Mouse (Mus musculus) ES-Bruce4 (cell line): ENCODE measurements around the gene Fam102a. TPM values are rescaled to one million over a fixed set of nuclear protein-coding genes. Genes with fewer than 3 reads are reported as not detected.
"Not testable (repeated sequence)": the region's sequence is repeated elsewhere in the genome, so short reads cannot be mapped to it uniquely, and the experiment has no call there.

Source experiments
- H3K27ac ChIP-seq: 2 replicates; pipeline ENCODE4 v1.5.1; 2012; ENCODE audit warnings: low read length, inconsistent platforms; ENCODE audit not compliant: insufficient read depth
- H3K27me3 ChIP-seq: 2 replicates; pipeline ENCODE4 v1.6.1; 2012; ENCODE audit warnings: mild to moderate bottlenecking, low read length, inconsistent platforms; ENCODE audit not compliant: control insufficient read depth, poor library complexity, insufficient read depth, severe bottlenecking
- H3K36me3 ChIP-seq: 2 replicates; pipeline ENCODE4 v1.6.1; 2012; ENCODE audit warnings: inconsistent platforms, mild to moderate bottlenecking, low read length, moderate library complexity; ENCODE audit not compliant: control insufficient read depth, poor library complexity, insufficient read depth, severe bottlenecking
- H3K4me1 ChIP-seq: one replicate; pipeline ENCODE4 v1.8.1; 2011; ENCODE audit warnings: low read length; ENCODE audit not compliant: control insufficient read depth, insufficient read depth
- H3K4me3 ChIP-seq: 2 replicates; pipeline ENCODE4 v1.5.1; 2011; ENCODE audit warnings: low read depth, mild to moderate bottlenecking, low read length
- H3K9ac ChIP-seq: 2 replicates; pipeline ENCODE4 v1.6.1; 2012; ENCODE audit warnings: low read depth, mild to moderate bottlenecking, inconsistent platforms; ENCODE audit not compliant: poor library complexity, severe bottlenecking
- H3K9me3 ChIP-seq: replicated peaks from 2 replicates; pipeline ENCODE4 v1.6.1; 2012; ENCODE audit warnings: mild to moderate bottlenecking, low read length, inconsistent platforms; ENCODE audit not compliant: control insufficient read depth, poor library complexity, insufficient read depth, severe bottlenecking
- CTCF ChIP-seq: IDR thresholded peaks from one replicate; pipeline ENCODE4 v1.8.1; 2011; ENCODE audit warnings: low read depth, low read length
- EP300 ChIP-seq: IDR thresholded peaks from 2 replicates; pipeline ENCODE4 v1.6.1; 2011; ENCODE audit warnings: low read depth, low read length; ENCODE audit not compliant: insufficient read depth
- POLR2A ChIP-seq: IDR thresholded peaks from one replicate; pipeline ENCODE4 v1.8.1; 2011; ENCODE audit warnings: low read length; ENCODE audit not compliant: insufficient read depth
- polyA plus RNA-seq: library from polyadenylated mRNA; stranded (reverse); fragments of >200 nt; gene quantifications from 2 replicates; pipeline ENCODE4 v1.2.4, GENCODE M21; 2011; ENCODE audit warnings: low read depth; ENCODE audit not compliant: missing spikeins, insufficient read depth, insufficient read length

The Fam102a gene
- polyA plus RNA-seq = 12.2 and 16.5 TPM in 2 replicates

DNA sequence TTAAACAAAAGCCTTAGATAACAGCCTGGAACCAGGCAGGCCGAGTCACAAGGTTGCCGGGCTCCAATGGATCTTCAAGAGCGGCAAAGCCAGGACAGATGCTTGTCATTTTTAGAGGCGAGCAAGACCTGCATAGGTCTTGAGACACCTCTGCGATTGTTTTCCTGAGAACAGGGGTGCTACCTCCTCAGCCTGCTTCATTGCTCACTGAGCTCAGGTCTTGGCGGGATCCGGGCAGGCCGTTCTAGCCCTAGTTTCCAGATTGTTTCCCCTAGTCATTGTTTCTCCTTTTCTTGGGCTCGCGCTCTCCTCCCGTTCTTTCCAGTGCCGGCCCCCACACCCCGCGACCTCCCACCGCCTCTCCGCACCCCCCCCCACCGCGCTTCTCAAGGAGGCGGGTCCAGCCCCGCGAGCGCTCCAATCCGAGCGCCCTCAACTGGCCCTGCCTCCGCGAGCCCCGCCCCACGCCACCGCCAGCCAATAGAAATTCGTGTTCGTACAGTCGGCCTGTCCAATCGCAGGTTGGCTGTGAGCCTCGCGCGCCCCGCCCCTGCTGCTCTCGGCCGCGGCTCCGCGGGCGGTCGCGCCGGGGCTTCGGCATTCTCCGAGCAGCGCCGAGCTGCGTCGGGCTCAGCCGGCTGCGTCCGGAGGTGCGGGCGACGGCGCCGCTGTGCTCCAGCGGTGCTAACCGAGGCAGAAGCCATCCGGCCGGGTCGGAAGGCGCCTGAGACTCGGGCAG is at the start of gene Fam102a:
Fam102a (plus strand) TSS at position 600 of the 739 bp plus-strand sequence.
- TF ChIP-seq EP300 (no peak), POLR2A (peak; percentile 57), CTCF (no peak)
- H3K4me3 ChIP-seq = peak within 1 kb of the TSS; percentile 79
- H3K36me3 ChIP-seq = no peaks in the 10 kb centered on the region
- H3K9me3 ChIP-seq = no peaks in the 10 kb centered on the region
- no peaks in the 10 kb centered on the region for H3K27me3 ChIP-seq
- H3K9ac ChIP-seq = peak within 1 kb of the TSS; percentile 68
- peak within 1 kb of the TSS; percentile 87 for H3K27ac ChIP-seq
- peaks cover 9% of the 10 kb centered on the region for H3K4me1 ChIP-seq

DNA sequence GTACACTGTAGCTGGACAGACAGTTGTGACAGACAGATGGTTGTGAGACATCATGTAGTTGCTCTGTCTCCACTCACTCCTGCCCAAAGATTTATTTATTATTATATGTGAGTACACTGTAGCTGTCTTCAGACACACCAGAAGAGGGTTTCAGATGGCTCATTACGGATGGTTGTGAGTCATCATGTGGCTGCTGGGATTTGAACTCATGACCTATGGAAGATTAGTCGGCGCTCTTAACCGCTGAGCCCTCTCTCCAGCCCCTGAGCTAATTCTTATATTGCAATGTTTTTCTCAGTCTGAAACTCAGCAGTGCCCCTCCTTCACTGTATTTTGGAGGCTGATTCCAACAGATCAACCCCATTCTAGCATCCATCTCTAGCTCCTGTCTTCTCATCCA is 49.4 kb upstream of the Fam102a start:
- H3K27me3 ChIP-seq = no peaks in the 10 kb centered on the region
- TF ChIP-seq POLR2A (no peak), CTCF (no peak), EP300 (no peak)
- H3K27ac ChIP-seq = no peak overlapping the region
- no peak overlapping the region for H3K9ac ChIP-seq
- H3K4me1 ChIP-seq = peaks cover 2% of the 10 kb centered on the region
- H3K4me3 ChIP-seq = no peak overlapping the region
- H3K9me3 ChIP-seq = no peaks in the 10 kb centered on the region
- no peaks in the 10 kb centered on the region for H3K36me3 ChIP-seq

DNA sequence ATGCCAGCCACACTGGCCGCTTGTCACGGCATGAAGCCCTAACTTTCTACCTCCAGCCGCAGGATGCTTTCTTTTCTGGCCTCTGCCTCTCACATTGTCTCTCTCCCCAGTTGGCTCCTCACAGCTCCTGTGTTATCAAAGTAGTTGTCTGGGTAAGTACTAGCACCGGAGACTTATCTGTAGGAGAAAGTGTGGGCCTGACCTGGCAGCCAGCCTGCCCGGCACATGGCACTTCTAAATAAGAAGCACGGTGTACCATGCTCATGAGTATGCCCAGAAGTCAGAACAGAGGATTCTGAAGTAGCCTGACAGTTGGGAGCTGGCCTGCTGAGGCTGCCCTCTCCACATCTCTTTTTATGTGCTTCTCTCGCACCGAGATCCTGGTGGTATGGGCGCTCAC is 49.0 kb upstream of the Fam102a start:
- Histone ChIP-seq H3K36me3 (no peaks in the 10 kb centered on the region), H3K9ac (no peak overlapping the region), H3K4me1 (peaks cover 2% of the 10 kb centered on the region), H3K27me3 (no peaks in the 10 kb centered on the region), H3K27ac (no peak overlapping the region), H3K9me3 (no peaks in the 10 kb centered on the region), H3K4me3 (no peak overlapping the region)
- TF ChIP-seq POLR2A (no peak), CTCF (no peak), EP300 (no peak)

GRCm38 (mm10) chr2:32487124-32487623 is 48.0 kb upstream of the Fam102a start:
- Histone ChIP-seq H3K27me3 (no peaks in the 10 kb centered on the region), H3K4me1 (peaks cover 3% of the 10 kb centered on the region), H3K4me3 (no peak overlapping the region), H3K9me3 (no peaks in the 10 kb centered on the region), H3K36me3 (no peaks in the 10 kb centered on the region), H3K9ac (no peak overlapping the region), H3K27ac (no peak overlapping the region)
- TF ChIP-seq EP300 (0 out of 2 replicates have a peak, but pooled peaks have one; percentile 28), POLR2A (no peak), CTCF (peak; percentile 83)

DNA sequence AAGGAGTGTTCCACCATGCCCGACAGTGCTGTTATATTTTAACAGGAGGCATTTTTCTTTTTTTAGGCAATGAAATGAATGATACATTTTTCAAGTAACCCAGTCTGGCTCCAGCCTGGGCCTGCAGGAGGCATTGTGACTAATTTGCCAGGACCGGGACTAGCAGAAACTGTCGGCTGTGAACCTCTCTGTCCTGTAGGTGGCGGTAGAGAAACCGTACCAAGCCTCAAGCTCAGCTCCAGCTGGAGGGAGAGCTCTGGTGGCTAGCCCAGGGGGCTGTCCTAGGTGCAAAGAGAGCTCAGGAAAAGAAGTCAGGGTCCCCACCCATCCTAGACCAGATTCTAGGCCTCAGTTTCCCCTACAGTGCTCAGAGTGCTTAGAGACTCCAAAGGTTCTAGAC is 46.5 kb upstream of the Fam102a start:
- Histone ChIP-seq H3K4me1 (peaks cover 4% of the 10 kb centered on the region), H3K9me3 (no peaks in the 10 kb centered on the region), H3K27ac (no peak overlapping the region), H3K27me3 (no peaks in the 10 kb centered on the region), H3K9ac (no peak overlapping the region), H3K4me3 (no peak overlapping the region), H3K36me3 (no peaks in the 10 kb centered on the region)
- TF ChIP-seq EP300 (no peak), CTCF (peak; percentile 93), POLR2A (no peak)

GRCm38 (mm10) chr2:32490730-32491129 is 44.4 kb upstream of the Fam102a start:
- H3K27me3 ChIP-seq, H3K27ac ChIP-seq, H3K9me3 ChIP-seq, H3K36me3 ChIP-seq, H3K9ac ChIP-seq, H3K4me3 ChIP-seq, H3K4me1 ChIP-seq: not testable (repeated sequence)
